Mouse (Mus musculus) kidney, adult 2 months (tissue): ENCODE data around the gene Tssc4. TPM values are rescaled to one million over a fixed set of nuclear protein-coding genes. Genes with fewer than 3 reads are reported as not detected.

Source experiments
- DNase-seq: peaks from one replicate; pipeline ENCODE4 v3.0.0; 2021
- H3K27ac ChIP-seq: fragments of 200-500 bp; 2 replicates; pipeline ENCODE4 v1.5.1; 2012; ENCODE audit warnings: low read depth, low read length, control low read depth, inconsistent platforms; ENCODE audit not compliant: insufficient read depth
- H3K27me3 ChIP-seq: fragments of 200-500 bp; replicated peaks from 2 replicates; pipeline ENCODE4 v1.6.1; 2012; ENCODE audit warnings: mild to moderate bottlenecking, moderate library complexity, low read length, inconsistent platforms; ENCODE audit not compliant: control insufficient read depth, insufficient read depth
- H3K36me3 ChIP-seq: fragments of 200-500 bp; 2 replicates; pipeline ENCODE4 v1.6.1; 2012; ENCODE audit warnings: mild to moderate bottlenecking, moderate library complexity, low read length, inconsistent platforms; ENCODE audit not compliant: control insufficient read depth, insufficient read depth
- H3K4me1 ChIP-seq: fragments of 200-500 bp; 2 replicates; pipeline ENCODE4 v1.6.1; 2011; ENCODE audit warnings: low read length; ENCODE audit not compliant: control insufficient read depth, insufficient read depth
- H3K4me3 ChIP-seq: fragments of 200-500 bp; 2 replicates; pipeline ENCODE4 v1.5.1; 2011; ENCODE audit warnings: mild to moderate bottlenecking, low read depth, low read length, control low read depth; ENCODE audit not compliant: insufficient read depth
- CTCF ChIP-seq: fragments of 200-500 bp; conservative IDR thresholded peaks from 2 replicates; pipeline ENCODE4 v1.5.1; 2011; ENCODE audit warnings: low read depth, mild to moderate bottlenecking, control low read depth, low read length, moderate library complexity, mixed read lengths; ENCODE audit not compliant: insufficient read depth, insufficient read length
- POLR2A ChIP-seq: fragments of 200-500 bp; IDR thresholded peaks from one replicate; pipeline ENCODE4 v1.6.1; 2011; ENCODE audit warnings: low read depth, low read length, control low read depth
- WGBS: fragments of 180-500 bp; shearing (Covaris S2); methylation state at CpG from one replicate; pipeline ENCODE4 v1.1.7; 2018; 5-methylcytosine and 5-hydroxymethylcytosine counted together
- polyA plus RNA-seq: library from polyadenylated mRNA; depleted of rRNA; stranded (reverse); fragments of >200 nt; gene quantifications from 2 replicates; pipeline ENCODE4 v1.2.3, GENCODE M21; 2012

The Tssc4 gene
- polyA plus RNA-seq, 1 experiment = 64.8 TPM

GRCm38 (mm10) chr7:143027196-143027595, 41.9 kb upstream of the Tssc4 start:
- Histone ChIP-seq H3K4me1 (no peaks in the 10 kb centered on the region), H3K27me3 (no peaks in the 10 kb centered on the region), H3K36me3 (no peaks in the 10 kb centered on the region), H3K4me3 (no peak overlapping the region), H3K27ac (no peak overlapping the region)
- no peak for TF ChIP-seq CTCF
- no peak for TF ChIP-seq POLR2A
- 97% methylated on average over 4 of the region's 4 CpGs for WGBS
- no peak for DNase-seq

- 71% methylated on average over 1 of the region's 1 CpGs for WGBS
- Histone ChIP-seq H3K36me3 (no peaks in the 10 kb centered on the region), H3K4me3 (no peak overlapping the region), H3K27ac (no peak overlapping the region), H3K27me3 (no peaks in the 10 kb centered on the region), H3K4me1 (no peaks in the 10 kb centered on the region)
- no peak for DNase-seq
- TF ChIP-seq POLR2A (no peak), CTCF (no peak)
These were observed 37.2 kb upstream of the Tssc4 start for GRCm38 (mm10) chr7:143031816-143032215.

- Histone ChIP-seq H3K4me1 (no peaks in the 10 kb centered on the region), H3K27me3 (no peaks in the 10 kb centered on the region), H3K27ac (no peak overlapping the region), H3K36me3 (no peaks in the 10 kb centered on the region), H3K4me3 (no peak overlapping the region)
- TF ChIP-seq CTCF = no peak
- no peak for TF ChIP-seq POLR2A
- peak; percentile 46 for DNase-seq
- WGBS = 82% methylated on average over 4 of the region's 4 CpGs
These were observed 35.5 kb upstream of the Tssc4 start for GRCm38 (mm10) chr7:143033581-143033980.

- Histone ChIP-seq H3K27ac (no peak overlapping the region), H3K27me3 (no peaks in the 10 kb centered on the region), H3K4me3 (no peak overlapping the region), H3K36me3 (no peaks in the 10 kb centered on the region), H3K4me1 (no peaks in the 10 kb centered on the region)
- DNase-seq = no peak
- no peak for TF ChIP-seq CTCF
- TF ChIP-seq POLR2A = no peak
- 87% methylated on average over 2 of the region's 2 CpGs for WGBS
These were observed 34.9 kb upstream of the Tssc4 start for GRCm38 (mm10) chr7:143034112-143034511.

GRCm38 (mm10) chr7:143034519-143035450, 34.3 kb upstream of the Tssc4 start:
- no peaks in the 10 kb centered on the region for H3K27me3 ChIP-seq
- no peaks in the 10 kb centered on the region for H3K36me3 ChIP-seq
- no peak overlapping the region for H3K27ac ChIP-seq
- no peaks in the 10 kb centered on the region for H3K4me1 ChIP-seq
- DNase-seq = peak; percentile 52
- TF ChIP-seq POLR2A = no peak
- no peak overlapping the region for H3K4me3 ChIP-seq
- WGBS = 76% methylated on average over 8 of the region's 8 CpGs

GRCm38 (mm10) chr7:143036787-143037186, 32.3 kb upstream of the Tssc4 start:
- Histone ChIP-seq H3K4me1 (peaks cover 3% of the 10 kb centered on the region), H3K27me3 (no peaks in the 10 kb centered on the region), H3K36me3 (no peaks in the 10 kb centered on the region), H3K4me3 (no peak overlapping the region), H3K27ac (no peak overlapping the region)
- DNase-seq = no peak
- WGBS = 83% methylated on average over 3 of the region's 3 CpGs
- TF ChIP-seq POLR2A = no peak
- no peak for TF ChIP-seq CTCF

GRCm38 (mm10) chr7:143037306-143037705, 31.7 kb upstream of the Tssc4 start:
- Histone ChIP-seq H3K27ac (no peak overlapping the region), H3K27me3 (no peaks in the 10 kb centered on the region), H3K4me1 (peaks cover 8% of the 10 kb centered on the region), H3K4me3 (no peak overlapping the region), H3K36me3 (no peaks in the 10 kb centered on the region)
- no peak for TF ChIP-seq POLR2A
- no peak for TF ChIP-seq CTCF
- DNase-seq = no peak
- WGBS = 89% methylated on average over 4 of the region's 4 CpGs
